Mouse (Mus musculus): ENCODE results near the gene Klb.
A peak's percentile ranks its signal among the peaks of the same experiment; 100 is the strongest.

Gene Klb

GRCm38 (mm10) chr5:65374746-65375145 is 26.6 kb downstream of the Klb start:
- no peak for DNase-seq (ENCODE audit: low spot score)

DNA sequence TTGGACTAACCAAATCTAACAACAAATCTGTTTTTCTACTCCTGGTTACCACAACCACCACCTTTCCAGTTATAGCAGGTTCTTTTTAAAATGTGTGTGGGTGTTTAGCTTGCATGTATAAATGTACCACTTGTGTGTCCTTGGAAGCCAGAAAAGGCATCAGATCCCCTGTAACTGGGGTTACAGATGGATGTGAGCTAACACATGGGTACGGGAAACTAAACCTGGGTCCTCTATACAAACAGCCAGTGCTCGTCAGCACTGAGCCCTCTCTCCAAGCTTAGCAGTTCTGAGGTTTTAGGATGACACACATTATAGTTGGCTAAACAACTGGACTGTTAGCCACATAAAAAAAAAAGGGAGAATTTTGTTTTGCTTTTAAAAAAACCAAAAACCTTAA is 37.6 kb downstream of the Klb start:
- no peak for DNase-seq (ENCODE audit: low spot score)

GRCm38 (mm10) chr5:65387008-65387867 is 39.1 kb downstream of the Klb start:
- DNase-seq (ENCODE audit: low spot score): no peak

DNA sequence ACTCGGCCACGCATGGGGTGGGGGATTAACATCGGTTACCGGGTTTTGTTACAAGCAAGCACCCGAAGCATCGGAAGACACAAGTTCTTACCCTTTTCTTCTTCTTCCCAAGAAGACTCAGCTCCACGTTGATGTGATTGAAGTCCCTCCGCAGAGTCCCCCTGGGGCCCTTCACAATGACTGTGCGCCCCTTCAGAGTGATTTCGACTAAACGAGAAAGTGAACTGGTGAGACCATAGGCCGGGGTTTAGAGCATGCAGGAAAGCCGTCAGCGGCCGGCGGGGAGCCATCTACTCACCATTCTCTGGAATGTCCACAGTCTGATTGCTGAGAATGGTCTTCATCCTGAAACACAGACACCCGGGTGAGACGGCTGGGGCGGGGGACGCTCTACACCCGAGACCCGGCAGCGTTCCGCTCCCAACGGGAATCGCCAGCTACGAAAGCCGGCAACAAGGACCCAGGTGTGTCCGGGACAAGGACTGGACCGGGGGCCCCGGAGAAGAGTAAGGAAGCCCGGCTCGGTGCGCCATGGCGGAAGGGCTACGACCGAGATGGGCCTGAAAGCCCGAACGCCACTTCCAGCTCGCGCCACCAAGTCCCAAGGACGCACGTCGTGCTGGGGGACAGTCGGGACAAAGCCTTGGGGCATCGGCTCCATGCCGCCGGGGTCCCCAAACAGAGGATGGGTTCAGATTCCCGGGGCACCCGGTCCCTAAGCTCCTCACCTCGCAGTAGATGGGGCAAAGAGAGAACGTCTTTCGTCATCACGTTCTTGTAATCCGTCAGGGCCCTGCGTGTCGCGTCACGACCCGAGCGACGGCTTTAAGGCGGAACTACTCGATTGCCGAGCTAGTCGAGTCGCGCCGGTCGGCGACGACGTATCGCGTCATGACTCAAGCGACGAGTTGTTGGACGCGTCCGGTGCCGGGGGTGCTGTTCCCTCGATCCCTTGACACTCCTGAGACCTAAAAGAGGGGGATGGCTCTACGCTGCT is 42.8 kb downstream of the Klb start, which contains the start of the genes Rpl9 and Lias:
Gene Rpl9 (minus strand): TSS at position 797 of the 997 bp plus-strand sequence.
Gene Lias (plus strand): TSS at position 850 of the 997 bp plus-strand sequence.
- DNase-seq (ENCODE audit: low spot score): peak; percentile 97

DNA sequence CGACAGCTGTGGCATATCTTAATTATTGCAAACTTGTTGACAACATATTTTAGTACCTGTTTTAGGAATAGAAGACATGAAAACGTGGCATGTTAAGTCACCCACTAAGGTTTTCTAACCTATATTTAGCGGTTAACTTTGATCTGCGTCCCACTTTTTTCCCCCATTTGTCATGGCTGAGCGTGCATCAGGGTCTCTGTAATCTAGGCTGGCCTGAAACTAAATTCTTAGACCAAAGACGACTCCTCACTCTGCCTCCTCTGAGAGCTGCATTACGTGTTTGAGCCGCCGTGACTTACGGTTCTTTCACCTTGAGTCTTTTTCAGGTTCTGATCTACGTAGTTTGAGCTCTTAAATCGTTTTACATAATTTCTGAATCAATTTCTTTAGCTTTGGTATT is 43.6 kb downstream of the Klb start:
- no peak for DNase-seq (ENCODE audit: low spot score)

DNA sequence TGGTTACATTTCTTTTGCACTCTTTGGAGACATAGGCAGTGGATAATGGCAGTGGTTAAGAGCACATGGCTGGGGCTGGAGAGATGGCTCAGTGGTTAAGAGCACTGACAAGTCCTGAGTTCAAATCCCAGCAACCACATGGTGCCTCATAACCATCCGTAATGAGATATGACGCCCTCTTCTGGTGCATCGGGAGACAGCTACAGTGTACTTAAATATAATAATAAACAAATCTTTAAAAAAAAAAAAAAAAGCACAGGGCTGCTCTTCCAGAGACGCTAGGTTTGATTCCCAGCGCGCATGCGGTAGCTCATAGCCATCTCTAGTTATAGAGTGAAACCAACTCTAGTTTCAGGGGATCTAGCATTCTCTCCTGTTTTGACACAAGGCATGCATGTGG is 46.3 kb downstream of the Klb start:
- no peak for DNase-seq (ENCODE audit: low spot score)

DNA sequence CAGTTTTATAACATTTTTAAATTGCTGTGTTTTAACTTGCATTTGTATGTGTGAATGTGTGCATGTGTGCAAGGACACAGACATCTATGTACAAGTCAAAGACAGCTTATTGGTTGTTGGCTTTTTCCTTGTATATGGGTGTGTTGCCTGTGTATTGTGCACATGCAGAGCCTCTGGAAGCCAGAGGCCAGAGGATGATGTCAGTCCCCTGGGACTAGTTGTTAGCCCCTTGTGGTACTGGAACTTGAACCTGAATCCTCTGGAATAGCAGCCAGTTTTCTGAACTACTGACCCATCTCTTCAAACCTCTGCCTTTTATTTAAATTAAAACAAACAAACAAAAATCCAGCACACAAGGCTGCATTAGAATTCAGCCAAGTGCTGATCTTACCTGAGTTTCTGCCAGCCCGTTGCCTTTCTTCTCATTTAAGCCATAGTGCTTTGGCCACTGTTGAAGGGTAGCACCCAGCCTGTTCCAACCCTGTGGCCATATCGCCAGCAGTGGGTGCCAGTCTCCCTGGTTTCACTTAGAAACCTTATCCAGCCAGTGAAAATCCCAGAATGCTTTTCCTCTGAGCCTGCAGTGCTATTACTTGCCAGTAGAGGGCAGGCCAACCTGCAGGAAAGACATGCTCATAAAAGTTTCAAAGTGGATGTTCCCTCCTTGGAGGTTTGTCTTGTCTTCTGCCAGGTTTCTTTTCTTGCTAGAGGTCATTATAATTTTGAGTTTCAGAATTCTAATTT is 53.3 kb downstream of the Klb start:
- peak; percentile 84 for DNase-seq (ENCODE audit: low spot score)

GRCm38 (mm10) chr5:65407989-65408388 is 59.9 kb downstream of the Klb start:
- no peak for DNase-seq (ENCODE audit: low spot score)

- no peak for DNase-seq (ENCODE audit: low spot score)
Measured at GRCm38 (mm10) chr5:65415653-65416458, 67.7 kb downstream of the Klb start.

DNA sequence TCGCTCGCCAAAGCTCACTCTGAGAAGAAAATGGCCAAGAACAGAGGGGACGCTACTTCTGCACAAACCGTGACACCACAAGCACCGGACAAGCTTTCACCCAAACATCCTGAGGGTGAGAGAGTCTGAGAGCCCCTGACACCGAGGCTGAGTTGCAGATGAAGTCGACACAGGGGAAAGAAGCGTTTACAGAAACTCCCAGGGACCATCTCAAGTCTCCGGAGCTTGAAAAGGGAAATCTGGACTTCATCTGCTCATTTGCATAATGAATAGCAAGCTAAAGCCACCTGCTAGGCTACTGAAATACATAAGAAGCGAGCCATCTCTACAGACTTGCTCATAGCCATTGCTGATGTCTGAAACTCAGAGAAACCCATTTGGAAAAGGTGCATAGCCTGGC is 71.0 kb downstream of the Klb start:
- no peak for DNase-seq (ENCODE audit: low spot score)

- DNase-seq (ENCODE audit: low spot score): no peak
Measured at GRCm38 (mm10) chr5:65420822-65421221, 72.7 kb downstream of the Klb start.

DNA sequence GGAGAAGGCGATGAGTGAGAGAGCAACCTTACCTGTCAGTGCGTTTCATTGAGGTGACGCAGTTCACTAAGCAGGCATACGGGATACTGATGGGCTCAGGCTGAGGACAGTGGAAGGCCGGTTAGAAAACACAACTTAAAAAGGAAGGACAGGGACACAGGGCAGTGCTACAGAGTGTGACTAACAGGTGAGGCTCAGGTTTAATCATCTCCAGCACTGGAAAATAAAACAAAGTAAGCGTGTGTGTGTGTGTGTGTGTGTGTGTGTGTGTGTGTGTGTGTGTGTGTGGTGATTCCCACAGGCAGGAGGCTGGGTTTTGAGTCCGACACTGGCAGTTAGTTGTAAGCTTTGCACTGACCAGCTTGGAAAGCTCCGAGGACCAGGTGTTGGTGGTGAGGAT is 74.7 kb downstream of the Klb start:
- no peak for DNase-seq (ENCODE audit: low spot score)

DNA sequence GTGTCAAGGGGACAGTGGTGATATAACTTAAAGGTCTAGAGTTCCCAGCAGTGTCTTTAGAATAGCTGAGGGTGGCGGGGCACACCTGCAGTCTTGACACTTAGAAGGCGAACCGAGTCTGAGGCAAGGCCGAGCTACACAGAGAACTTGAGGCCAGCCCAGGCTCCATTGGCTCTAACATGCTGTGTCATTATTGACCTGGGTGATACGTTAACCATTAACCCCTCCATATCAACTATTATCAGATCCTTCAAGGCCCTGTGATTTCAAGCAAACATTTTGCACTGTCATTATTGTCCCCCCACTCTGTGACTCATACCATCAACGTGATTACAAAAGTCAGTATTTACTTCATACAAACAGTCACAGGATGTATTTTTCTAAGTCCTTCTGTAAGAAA is 76.1 kb downstream of the Klb start:
- DNase-seq (ENCODE audit: low spot score): no peak

- DNase-seq (ENCODE audit: low spot score): no peak
Measured at GRCm38 (mm10) chr5:65425251-65425650, 77.1 kb downstream of the Klb start.

DNA sequence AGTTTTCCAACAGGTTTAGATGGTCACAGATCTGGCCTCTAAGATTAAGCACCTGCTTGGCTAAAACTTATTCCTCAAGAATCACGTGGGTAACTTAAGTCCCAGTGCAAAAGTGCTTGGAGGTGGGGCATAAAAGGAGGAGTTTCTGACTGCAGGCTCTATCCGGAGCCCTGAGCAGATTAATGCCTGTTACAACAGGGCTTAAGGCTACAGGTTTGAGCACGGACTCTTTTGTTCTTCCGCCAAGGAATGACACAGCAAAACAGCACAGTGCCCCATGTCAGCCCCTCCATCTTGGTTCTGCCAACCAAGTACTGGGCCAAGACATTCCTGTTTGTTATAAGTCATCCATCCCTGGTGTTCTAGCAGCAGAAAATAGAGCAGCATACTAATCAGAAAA is 80.2 kb downstream of the Klb start:
- DNase-seq (ENCODE audit: low spot score): no peak

DNA sequence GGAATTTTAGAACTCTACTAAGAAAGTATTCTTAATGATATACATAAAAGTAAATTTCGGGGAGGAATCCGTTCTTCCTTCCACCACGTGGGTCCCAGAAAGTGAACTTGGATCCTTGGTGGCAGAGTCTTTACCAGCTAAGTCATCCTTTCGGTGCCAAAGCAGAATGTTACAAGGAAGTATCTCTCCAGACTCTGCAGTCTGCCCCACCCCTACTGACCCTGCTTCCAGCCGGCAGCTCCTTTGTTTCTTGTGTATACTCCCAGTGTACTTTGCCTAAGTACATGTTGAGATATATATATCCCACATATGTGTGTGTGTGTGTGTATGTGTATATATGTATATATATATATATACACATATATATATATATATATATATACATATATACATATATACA is 81.3 kb downstream of the Klb start:
- DNase-seq (ENCODE audit: low spot score): no peak

All from layer of hippocampus, adult 9-10 months (tissue).